Mouse (Mus musculus): ENCODE data around the gene Egr4.
A peak's percentile ranks its signal among the peaks of the same experiment; 100 is the strongest.

Egr4 gene

DNA sequence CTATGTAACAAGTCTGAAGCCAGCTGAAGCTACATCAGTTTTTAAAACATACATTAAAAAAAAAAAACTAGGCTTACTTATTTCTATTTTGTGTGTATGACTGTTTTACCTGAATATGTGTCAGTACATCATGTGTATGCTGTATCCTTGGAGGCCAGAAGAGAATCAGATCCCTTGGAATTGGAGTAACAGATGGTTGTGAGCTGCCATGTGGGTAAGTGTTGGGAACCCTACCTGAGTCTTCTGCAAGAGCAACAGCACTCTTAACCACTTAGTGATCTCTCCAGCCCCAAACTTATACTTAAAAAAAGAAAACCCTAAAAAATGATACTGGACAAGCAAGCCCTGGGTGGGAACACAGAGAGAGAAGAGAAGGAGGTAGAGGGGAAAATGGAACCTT is 16.4 kb downstream of the Egr4 start:
- no peak for ATAC-seq (ENCODE audit: low TSS enrichment)

DNA sequence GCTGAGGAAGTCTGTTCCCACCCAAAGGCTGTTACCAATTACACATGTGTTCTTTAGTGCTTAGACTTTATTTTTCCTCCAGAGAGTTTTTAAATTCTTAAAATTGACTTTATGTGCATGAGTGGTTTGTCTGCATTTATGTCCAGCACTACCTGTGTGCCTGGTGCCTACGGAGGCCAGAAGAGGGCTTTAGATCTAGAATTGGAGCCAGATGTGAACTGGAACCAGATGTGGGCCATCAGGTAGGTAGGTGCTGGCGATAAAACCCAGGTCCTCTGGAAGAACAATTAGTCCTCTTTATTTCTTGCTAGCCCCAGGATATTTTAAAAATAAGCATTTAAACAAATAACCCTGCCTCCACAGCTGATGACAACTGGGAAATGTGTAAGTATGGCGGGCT is 21.8 kb downstream of the Egr4 start:
- no peak for ATAC-seq (ENCODE audit: low TSS enrichment)

DNA sequence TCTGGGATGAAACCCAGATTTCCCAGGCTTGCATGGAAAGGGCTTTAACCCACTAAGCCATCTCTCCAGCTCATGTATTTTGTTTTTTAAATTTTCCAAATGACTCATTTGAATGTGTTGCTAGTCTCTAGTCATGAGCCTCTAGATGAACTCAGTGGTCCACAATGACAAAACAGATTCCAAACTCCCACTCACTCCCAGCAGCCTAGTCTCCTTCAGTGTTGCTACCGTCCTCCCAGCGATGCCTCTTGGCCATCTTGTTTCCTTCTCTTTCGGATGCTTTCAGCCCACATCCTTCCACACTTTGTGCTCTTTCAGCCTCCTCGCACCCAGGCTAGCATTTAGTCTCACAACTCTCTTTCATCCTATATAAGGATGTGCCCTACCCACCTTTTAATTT is 23.1 kb downstream of the Egr4 start:
- peak; percentile 60; the same call in 1 of the 2 replicates for ATAC-seq (ENCODE audit: low TSS enrichment)

DNA sequence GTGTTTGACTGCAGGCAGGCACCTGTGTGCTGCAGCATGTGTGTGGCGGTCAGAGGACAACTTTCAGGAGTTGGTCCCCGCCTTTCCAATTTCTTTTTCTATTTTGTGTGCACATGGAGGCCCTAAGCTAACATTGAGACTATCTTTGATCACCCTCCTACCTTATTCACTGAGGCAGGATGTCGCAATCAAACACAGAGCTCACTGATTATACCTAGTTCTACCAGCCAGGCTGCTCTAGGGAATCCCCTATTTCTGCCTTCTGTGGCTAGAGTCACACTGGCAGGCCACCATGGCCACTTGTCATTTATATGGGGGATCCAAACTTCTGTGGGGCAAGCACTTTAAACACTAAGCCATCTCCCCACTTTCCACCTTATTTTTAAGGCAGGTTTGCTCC is 23.7 kb downstream of the Egr4 start:
- no peak for ATAC-seq (ENCODE audit: low TSS enrichment)

DNA sequence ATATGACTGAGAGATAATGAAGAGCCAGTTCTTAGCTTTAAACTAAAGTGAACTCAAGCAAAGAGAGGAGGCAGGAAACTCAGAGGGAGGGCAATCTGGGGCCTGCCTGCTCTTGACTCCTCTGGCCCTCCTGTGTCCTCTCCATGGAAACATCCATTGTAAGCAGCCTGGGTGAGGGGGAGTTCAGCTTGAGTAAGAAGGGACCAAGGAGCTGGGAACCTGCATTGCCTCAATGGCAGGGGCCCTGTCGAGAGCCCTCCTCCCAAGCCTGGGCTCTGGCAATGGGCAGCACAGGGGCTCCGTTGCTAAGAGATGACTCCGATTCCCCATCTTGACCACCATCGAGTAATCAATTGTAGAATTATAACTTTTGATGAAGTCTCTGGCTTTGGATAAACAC is 24.9 kb downstream of the Egr4 start:
- ATAC-seq (ENCODE audit: low TSS enrichment): no peak

DNA sequence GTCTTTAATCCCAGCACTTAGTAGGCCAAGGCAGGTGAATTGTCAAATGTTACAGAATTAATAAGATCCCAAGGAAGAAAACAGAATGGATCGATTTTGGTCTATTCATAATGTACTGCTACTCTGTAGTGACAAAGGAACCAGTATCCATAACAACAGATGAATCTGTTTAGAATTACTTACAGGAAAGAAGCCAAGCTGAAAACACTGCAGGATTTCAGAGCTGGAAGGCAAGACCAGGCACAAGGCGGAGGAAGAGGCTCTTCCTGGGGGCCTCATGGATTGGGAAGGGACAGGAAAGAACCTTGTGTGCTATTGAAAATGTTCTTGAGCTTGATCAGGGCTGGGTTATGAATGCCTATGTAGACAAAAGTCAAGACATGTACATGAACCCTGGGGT is 27.7 kb downstream of the Egr4 start:
- ATAC-seq (ENCODE audit: low TSS enrichment): no peak

DNA sequence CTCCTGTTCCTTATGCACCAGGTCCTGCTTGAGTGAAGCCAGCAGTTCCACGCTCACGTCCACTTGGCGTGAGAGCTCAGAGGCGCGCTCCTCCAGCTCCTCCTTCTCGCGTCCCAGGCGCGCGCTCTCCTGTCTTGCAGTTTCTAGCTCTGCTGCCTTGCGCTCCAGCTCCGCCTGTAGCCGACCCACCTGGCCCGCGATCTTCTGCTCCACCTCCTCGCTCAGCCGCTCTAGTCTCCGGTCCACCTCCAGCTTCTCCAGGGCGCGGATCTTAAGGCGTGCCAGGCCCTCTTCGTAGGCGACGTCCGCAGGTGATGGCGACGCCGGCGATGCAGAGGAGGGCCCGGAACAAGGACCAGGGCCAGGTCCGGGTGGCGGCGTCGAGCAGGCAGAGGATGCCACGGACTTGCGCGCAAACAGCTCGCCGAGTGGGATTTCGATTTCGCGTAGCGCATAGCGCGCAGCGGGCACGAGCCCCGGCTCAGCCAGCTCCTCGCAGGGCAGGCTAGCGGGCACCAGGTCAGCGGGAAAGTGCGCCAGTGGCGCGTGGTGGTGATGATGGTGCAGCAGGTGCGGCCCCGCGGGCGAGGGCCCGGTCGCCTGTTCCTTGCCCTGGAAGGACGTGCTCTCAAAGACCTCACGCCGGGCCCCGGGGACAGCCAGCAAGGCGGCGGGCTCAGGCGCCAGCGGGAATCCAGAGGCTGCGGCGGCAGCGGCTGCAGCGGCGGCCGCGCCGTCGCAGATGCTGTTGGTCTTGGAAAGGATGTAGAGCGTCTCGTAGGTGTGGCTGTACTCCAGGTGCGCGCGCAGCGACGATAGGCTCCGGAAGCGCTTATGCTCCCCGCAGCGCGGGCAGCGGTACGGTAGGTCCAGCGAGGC is 29.3 kb downstream of the Egr4 start:
- ATAC-seq (ENCODE audit: low TSS enrichment): peak; percentile 32; the same call in 1 of the 2 replicates

DNA sequence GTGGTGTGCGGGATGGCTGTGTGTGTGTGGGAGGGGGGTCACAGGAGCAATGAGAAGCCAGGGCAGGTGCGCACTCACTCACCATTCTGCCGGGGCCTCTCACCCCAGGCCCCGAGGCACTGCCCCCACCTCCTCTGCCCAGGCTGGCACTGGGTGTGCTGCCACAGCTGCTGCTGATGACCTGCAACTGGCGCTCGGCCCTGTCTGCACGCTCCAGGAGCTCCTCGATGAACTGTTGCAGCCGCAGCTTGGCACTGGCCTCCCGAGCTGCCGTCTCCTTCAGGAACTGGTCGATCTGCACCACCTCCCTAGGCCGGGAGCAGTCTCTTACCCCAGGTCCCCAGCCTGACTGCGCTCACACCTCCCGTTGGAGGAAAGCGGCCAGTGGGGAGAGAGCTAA is 32.7 kb downstream of the Egr4 start:
- no peak for ATAC-seq (ENCODE audit: low TSS enrichment)

DNA sequence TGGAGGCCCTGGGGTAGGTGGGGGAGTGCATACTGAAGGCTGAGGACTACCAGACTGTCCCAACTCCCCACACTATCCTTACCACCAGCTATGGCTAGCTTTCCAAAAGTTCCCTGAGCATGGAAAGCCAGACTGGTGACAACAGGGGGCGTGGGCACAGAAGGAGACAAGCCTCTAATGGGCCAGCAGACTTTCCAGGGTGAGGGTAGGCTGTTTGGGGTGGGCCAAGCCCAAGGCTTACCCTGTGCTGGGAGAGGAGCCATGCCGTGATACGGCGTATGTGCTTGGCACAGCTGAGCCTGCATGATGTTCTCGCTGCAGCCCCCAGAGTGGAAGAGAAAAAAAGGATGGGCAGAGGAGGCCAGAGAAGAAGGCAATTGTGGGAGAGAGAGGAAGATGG is 33.4 kb downstream of the Egr4 start:
- ATAC-seq (ENCODE audit: low TSS enrichment): peak; percentile 46

DNA sequence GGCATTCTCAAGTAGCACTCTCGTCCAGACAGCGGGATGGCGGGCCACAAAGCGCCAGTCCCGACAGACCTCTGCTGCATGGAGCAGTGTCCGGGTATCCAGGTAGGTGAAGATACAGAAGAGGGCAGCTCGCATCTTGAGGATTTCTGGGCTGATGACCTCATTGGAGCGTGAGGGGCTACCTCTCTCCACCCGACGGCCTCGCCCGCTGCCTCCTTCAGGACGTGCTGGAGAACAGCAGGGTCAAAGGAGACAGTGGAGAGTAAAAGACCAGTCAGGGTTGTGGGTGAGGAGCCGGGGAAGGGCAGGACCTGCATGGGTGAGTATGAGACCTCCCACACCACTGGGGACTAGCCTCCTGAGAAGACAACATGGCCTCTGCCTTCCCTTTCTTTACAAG is 35.0 kb downstream of the Egr4 start:
- no peak for ATAC-seq (ENCODE audit: low TSS enrichment)

DNA sequence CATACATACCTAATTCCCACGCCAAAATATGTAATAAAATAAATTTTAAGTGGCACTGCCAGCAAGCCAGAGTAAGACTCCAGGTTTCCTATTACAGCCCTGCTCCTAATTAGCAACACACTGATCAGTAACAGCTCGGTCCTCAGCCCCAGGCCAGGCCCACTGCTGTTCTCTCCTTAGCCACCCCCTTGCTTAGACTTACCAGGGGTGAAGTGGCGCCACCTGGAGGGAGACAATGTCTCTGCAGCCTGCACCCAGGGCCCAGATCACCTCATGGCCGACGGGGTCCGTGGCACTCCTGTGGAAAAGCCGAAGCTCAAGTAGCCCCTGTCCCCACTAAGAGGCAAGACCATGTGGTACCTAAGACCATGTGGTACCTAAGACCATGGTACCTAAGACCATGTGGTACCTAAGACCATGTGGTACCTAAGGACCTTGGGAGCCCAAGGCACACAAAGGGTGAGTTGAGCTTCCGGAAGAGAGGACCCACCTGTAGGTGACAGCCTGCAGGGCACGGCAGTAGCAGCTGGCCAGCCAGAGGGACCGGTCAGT is 35.9 kb downstream of the Egr4 start:
- no peak for ATAC-seq (ENCODE audit: low TSS enrichment)

DNA sequence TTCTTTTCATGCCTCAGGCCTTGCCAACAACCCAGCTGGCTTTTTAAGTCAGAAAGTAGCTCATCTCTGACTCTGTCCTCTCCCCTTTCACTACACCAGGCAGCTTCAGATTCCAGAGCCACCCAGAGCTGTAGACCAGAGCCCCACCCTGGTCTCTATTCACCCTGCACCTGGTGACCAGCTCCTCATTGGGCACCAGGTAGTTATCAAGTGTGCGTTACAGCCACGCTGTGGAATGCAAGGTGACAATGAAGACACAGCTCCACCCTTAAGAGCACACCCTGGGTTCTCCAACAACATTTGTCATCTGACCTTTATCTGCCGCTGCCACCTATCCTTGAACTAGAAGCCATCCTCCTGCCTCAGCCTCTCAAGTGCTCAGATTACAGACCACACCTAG is 37.8 kb downstream of the Egr4 start:
- no peak for ATAC-seq (ENCODE audit: low TSS enrichment)

DNA sequence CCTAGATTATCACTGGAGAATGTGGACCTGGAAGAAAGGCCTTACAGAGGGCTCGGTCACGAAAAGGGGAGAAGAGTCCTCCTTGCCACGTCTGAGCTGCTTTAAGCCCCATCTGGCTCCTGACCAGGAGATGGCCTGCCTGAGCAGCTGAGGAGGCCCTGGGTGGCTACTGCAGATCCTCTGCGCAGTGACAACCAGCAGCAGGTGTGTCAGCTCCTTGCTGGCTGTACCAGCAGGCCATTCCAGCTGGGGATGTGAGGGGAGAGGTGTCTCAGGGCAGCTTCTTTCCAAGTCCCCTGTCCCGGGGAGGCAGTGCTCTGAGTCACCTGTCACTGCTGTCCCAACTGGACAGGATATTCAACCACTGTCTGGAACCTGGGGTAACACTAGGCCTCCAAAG is 40.8 kb downstream of the Egr4 start:
- ATAC-seq (ENCODE audit: low TSS enrichment): no peak

DNA sequence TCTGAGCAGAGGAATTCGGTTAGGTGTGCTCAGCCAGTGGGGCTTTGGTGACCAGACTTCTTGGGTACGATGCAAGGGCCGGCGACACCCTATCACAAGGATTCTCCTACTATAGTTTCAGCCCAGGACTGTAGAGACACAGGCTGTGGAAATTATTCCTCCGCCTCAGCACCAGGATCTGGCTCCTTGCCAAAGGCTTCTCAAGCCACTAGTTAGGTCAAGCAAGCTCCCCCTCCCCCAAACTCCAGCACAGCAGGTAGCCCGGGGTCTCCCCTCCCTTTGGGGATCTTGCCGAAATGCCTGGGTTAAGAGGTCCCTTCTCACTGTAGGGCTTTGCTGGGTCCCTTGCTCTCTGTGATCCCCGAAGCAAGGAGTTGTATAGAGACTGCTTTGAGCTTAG is 41.4 kb downstream of the Egr4 start:
- ATAC-seq (ENCODE audit: low TSS enrichment): no peak

DNA sequence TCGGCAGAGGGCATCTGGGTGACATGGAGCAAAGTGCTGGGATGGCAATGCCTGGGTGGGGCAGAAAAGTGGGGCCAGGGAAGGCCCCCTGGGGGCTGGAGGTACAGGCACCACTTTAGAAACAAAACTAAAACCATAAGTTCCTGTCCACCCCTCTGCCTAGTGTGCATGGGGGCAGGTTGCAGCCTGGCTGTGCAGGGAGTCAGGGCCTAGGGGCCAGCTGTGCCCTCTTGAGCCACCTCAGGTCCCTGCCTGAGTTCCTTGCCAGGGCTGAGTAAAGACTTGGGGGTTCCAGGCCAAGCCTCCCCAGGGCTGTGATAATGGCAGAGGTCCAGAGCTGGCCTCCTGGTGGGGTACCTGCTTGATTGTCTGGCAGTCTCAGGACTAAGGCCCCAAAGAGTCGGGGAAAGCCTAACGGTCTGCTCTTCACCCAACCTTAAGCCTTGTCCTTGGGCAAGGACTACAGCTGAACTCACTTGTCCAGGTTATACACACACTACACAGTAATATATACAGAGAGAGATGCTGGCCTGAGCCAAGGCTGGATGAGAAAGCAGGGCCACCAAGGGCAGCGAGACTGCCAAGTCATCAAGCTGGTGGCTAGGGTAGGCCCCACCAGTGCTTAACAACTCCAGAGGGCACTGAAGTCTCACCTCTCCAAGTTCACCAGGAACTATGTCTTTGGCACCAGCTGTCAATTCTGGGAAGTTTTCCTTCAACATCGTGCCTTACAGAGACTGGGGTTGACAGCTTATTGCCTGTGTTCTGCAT is 43.5 kb downstream of the Egr4 start:
- ATAC-seq (ENCODE audit: low TSS enrichment): no peak

DNA sequence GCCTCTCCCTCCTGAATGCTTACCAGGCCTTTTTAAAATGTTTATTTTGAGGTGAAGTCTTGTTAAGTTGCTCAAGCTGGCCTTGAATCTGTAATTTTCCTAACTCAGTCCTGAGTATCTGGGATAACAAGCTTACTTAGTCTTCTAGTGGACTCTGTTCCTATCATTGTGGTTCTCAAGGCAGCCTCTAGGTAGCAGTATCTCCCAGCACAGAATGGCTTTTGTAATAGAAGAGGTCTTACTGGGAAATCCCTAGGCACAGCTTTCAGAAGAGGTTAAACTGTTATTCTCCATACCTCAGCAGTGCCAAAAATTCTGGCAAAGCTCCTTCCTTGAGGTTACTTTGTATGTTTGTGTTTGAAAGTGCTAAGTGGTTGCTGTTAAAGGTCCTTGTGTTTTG is 48.0 kb downstream of the Egr4 start:
- ATAC-seq (ENCODE audit: low TSS enrichment): peak; percentile 41; the same call in 1 of the 2 replicates
